Comparison of ENCODE assay signal across 30 mouse cellular contexts in the genomic region with DNA sequence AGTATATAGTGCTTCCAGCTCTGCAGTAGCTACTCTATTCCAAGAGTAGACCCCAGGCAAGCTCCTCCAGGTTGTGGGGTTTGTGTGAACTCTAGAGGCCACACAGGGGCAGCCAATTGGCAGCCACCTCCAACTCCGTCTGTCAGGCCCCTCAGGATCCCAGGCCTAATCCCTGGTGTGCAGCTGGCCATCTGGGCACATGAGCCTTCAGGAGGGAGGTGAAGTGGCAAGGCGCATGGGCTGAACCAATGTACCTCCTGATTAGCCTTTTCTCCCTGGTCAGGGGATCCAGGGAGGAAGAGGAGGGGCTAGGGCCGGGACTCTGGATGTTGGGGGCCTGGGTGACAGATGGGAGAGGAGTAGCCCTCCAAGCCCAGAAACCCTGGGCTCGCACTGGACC. TPM values are rescaled to one million over a fixed set of nuclear protein-coding genes. Genes with fewer than 3 reads are reported as not detected.
A peak's percentile ranks its signal among the peaks of the same experiment; 100 is the strongest.
DNase-seq lines count a peak whose midpoint lies in the region; ATAC-seq and TF ChIP-seq lines count a peak whose summit lies in the region.
"Had no signal": no experiment of that assay in that cellular context is flagged by ENCODE, and none has a peak within 500 bp of the region (broad histone marks: within the 10 kb centered on the region; RNA-seq: fewer than 3 reads in every experiment).

No protein-coding gene starts in this region.

- H3K9ac ChIP-seq in intestine, embryonic 15.5 days, result no peak overlapping the region
- H3K9ac ChIP-seq: embryonic facial prominence, embryonic 15.5 days; heart, embryonic 15.5 days; limb, embryonic 15.5 days; liver, embryonic 15.5 days; midbrain, embryonic 12.5 days; neural tube, embryonic 13.5 days; stomach, embryonic 15.5 days had no signal

- no peak for TF ChIP-seq CTCF in brain, embryonic 14.5 days (IDR thresholded peaks at IDR 0.05; ENCODE audit: borderline replicate concordance, extremely low read depth, insufficient read depth, insufficient read length)

- H3K27me3 ChIP-seq in heart, embryonic 10.5 days (ENCODE audit: insufficient read depth, poor library complexity, severe bottlenecking), result no peaks in the 10 kb centered on the region
- no peaks in the 10 kb centered on the region for H3K27me3 ChIP-seq in embryonic facial prominence, embryonic 10.5 days (replicated peaks; ENCODE audit: low read depth, poor library complexity, severe bottlenecking)
- H3K27me3 ChIP-seq in intestine, embryonic 15.5 days (replicated peaks), result no peaks in the 10 kb centered on the region
- H3K27me3 ChIP-seq: CH12.LX; embryonic facial prominence, embryonic 15.5 days; heart, embryonic 15.5 days; limb, embryonic 15.5 days; liver, embryonic 15.5 days; midbrain, embryonic 12.5 days; neural tube, embryonic 13.5 days; stomach, embryonic 15.5 days had no signal

- no peak for ATAC-seq in intestine, embryonic 15.5 days
- ATAC-seq: forebrain, embryonic 16.5 days; inflammation-experienced regulatory T-cells, adult 6 months; Patski had no signal

- peaks cover 42% of the 10 kb centered on the region for H3K4me1 ChIP-seq in heart, embryonic 10.5 days
- H3K4me1 ChIP-seq in embryonic facial prominence, embryonic 10.5 days, result peaks cover 12% of the 10 kb centered on the region; the same call in 1 of the 2 replicates
- H3K4me1 ChIP-seq in intestine, embryonic 15.5 days (replicated peaks), result 0 out of 2 replicates have a peak, but pooled peaks cover 2% of the 10 kb centered on the region
- H3K4me1 ChIP-seq: embryonic facial prominence, embryonic 15.5 days; limb, embryonic 15.5 days; midbrain, embryonic 12.5 days; neural tube, embryonic 13.5 days; stomach, embryonic 15.5 days had no signal

- no peak for TF ChIP-seq POLR2A in brain, embryonic 14.5 days (IDR thresholded peaks at IDR 0.05; ENCODE audit: borderline replicate concordance, extremely low read depth, insufficient read depth, insufficient read length, poor library complexity, severe bottlenecking)

- intact Hi-C loops in left cerebral cortex, postnatal 4 days (cut with DNase I), result no loop called here

- H3K36me3 ChIP-seq in heart, embryonic 10.5 days, result peaks cover 5% of the 10 kb centered on the region; the same call in 1 of the 2 replicates
- no peaks in the 10 kb centered on the region for H3K36me3 ChIP-seq in embryonic facial prominence, embryonic 10.5 days (replicated peaks)
- H3K36me3 ChIP-seq in intestine, embryonic 15.5 days, result no peaks in the 10 kb centered on the region
- H3K36me3 ChIP-seq: embryonic facial prominence, embryonic 15.5 days; G1E; heart, embryonic 15.5 days; limb, embryonic 15.5 days; liver, embryonic 15.5 days; midbrain, embryonic 12.5 days; stomach, embryonic 15.5 days had no signal

- H3K9me3 ChIP-seq in heart, embryonic 10.5 days, result no peaks in the 10 kb centered on the region
- H3K9me3 ChIP-seq in embryonic facial prominence, embryonic 10.5 days, result no peaks in the 10 kb centered on the region
- no peaks in the 10 kb centered on the region for H3K9me3 ChIP-seq in intestine, embryonic 15.5 days
- H3K9me3 ChIP-seq: embryonic facial prominence, embryonic 15.5 days; G1E; heart, embryonic 15.5 days; limb, embryonic 15.5 days; liver, embryonic 15.5 days; midbrain, embryonic 12.5 days; neural tube, embryonic 13.5 days; stomach, embryonic 15.5 days had no signal

- WGBS in heart, embryonic 10.5 days, result 58% methylated on average over 4 of the region's 4 CpGs
- WGBS in embryonic facial prominence, embryonic 10.5 days, result 58% methylated on average over 4 of the region's 4 CpGs
- 70% methylated on average over 4 of the region's 4 CpGs for WGBS in intestine, embryonic 15.5 days

- H3K27ac ChIP-seq in heart, embryonic 10.5 days, result peak overlapping the region; percentile 36; the same call in 1 of the 2 replicates
- H3K27ac ChIP-seq in embryonic facial prominence, embryonic 10.5 days (replicated peaks), result peak overlapping the region; percentile 15; the same call in 1 of the 2 replicates
- H3K27ac ChIP-seq in intestine, embryonic 15.5 days, result no peak overlapping the region
- H3K27ac ChIP-seq: embryonic facial prominence, embryonic 15.5 days; heart, embryonic 15.5 days; limb, embryonic 15.5 days; liver, embryonic 15.5 days; macrophage; midbrain, embryonic 12.5 days; neural tube, embryonic 13.5 days; stomach, embryonic 15.5 days had no signal

- no peak overlapping the region for H3K4me2 ChIP-seq in intestine, embryonic 15.5 days (replicated peaks)
- H3K4me2 ChIP-seq: embryonic facial prominence, embryonic 15.5 days; heart, embryonic 15.5 days; limb, embryonic 15.5 days; liver, embryonic 15.5 days; midbrain, embryonic 12.5 days; neural tube, embryonic 13.5 days; stomach, embryonic 15.5 days had no signal

- no peak overlapping the region for H3K4me3 ChIP-seq in heart, embryonic 10.5 days
- H3K4me3 ChIP-seq in embryonic facial prominence, embryonic 10.5 days, result no peak overlapping the region
- H3K4me3 ChIP-seq in intestine, embryonic 15.5 days (replicated peaks), result no peak overlapping the region
- H3K4me3 ChIP-seq: embryonic facial prominence, embryonic 15.5 days; heart, embryonic 15.5 days; limb, embryonic 15.5 days; liver, embryonic 15.5 days; midbrain, embryonic 12.5 days; myocyte; neural tube, embryonic 13.5 days; stomach, embryonic 15.5 days had no signal

- no peak for DNase-seq in heart, embryonic 10.5 days (ENCODE audit: low spot score)
- DNase-seq in heart, adult 8-10 months (ENCODE audit: low spot score), result no peak
- DNase-seq in left cerebral cortex, postnatal 4 days, result peak; percentile 71
- DNase-seq in left cerebral cortex, adult 11 months (ENCODE audit: low spot score), result no peak
- peak; percentile 22 for DNase-seq in brain, embryonic 14.5 days (ENCODE audit: low read depth)
- DNase-seq in embryonic facial prominence, embryonic 10.5 days (ENCODE audit: low spot score), result no peak
- DNase-seq: adrenal gland, postnatal 36 days; B cell, adult 2 months; cerebellum, adult 11 months; cerebellum, postnatal 25 days; gastrocnemius, postnatal 10 days; heart, postnatal 4 days; kidney, adult 2 months; kidney, postnatal 10 days; thymus, postnatal 25 days had no signal

RNA-seq across cellular contexts. Expression of a gene that starts 10.1 kb away (rescaled TPM):
- polyA plus RNA-seq in heart, embryonic 10.5 days (2016; fragmentation: Nextera tagmentation; extraction: Ambion mirVana), result 70.6 and 79.7 TPM in 2 replicates
- 10 to 100 TPM; 23.8 to 36.5 (median 29.3) TPM for total RNA-seq in heart, adult 8-10 months (2022)
- total RNA-seq in left cerebral cortex, postnatal 4 days (2021), result 10 to 100 TPM; 74.5 to 75.2 TPM
- polyA plus RNA-seq in brain, embryonic 14.5 days (2012; rRNA removed), result 153 and 188 TPM in 2 replicates
- polyA plus RNA-seq in embryonic facial prominence, embryonic 10.5 days (2016; fragmentation: Nextera tagmentation; extraction: Ambion mirVana), result 93.6 and 94.8 TPM in 2 replicates
- polyA plus RNA-seq in intestine, embryonic 15.5 days (2015; fragmentation: Nextera tagmentation; extraction: Ambion mirVana), result 57.8 and 71.7 TPM in 2 replicates

Comparison
In these comparisons a context has a peak if more than half of its experiments do, and no peak if none do; other contexts are left out.
1. DNase-seq: peak in left cerebral cortex, postnatal 4 days (single experiment) and brain, embryonic 14.5 days (single experiment); none in heart, embryonic 10.5 days (single experiment), heart, adult 8-10 months (single experiment), left cerebral cortex, adult 11 months (single experiment) and embryonic facial prominence, embryonic 10.5 days (single experiment).